Mouse (Mus musculus) bone marrow macrophage, adult 2 months (primary cell): Measurements from ENCODE around the gene 2210408I21Rik.

Source experiments
- CTCF ChIP-seq: IDR thresholded peaks from 2 replicates; pipeline ENCODE4 v1.5.1; 2012; ENCODE audit warnings: low read depth, mild to moderate bottlenecking, low read length, moderate library complexity
- POLR2A ChIP-seq: IDR thresholded peaks from 2 replicates; pipeline ENCODE4 v1.6.1; 2012; ENCODE audit warnings: mild to moderate bottlenecking, low read depth, low read length, borderline replicate concordance

DNA sequence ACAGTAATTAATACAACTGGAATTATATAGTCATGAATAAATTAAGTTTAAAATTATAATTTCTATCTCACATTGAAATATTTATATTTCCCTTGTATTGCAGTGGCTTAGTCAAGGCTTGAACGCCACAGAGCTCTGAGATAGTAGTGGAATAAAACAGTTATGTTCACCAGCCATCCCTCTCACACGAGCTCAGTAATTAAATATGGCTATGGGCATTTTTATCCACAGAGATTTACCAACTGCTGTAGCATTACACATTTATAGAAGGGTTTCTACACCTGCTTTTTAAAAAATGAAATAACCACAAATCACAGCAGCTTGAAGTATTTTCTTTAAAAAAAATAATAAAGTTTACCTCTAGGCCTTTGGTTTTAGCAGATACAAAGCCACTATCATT is 261.0 kb downstream of the 2210408I21Rik start:
- TF ChIP-seq POLR2A (no peak), CTCF (no peak)
